Mouse (Mus musculus) heart, embryonic 10.5 days (tissue): ENCODE measurements at regions not wholly inside any gene's neighbourhood (a gene's known extent, or its start where the extent isn't known, plus 50 kb on each side); places are given as distances from the start of the nearest gene placed in this dataset.

Experiments
- DNase-seq: peaks from one replicate; pipeline ENCODE4 v3.0.0-alpha.2; 2017; ENCODE audit warnings: low spot score
- H3K27ac ChIP-seq: fragments of 300-500 bp; sonication (generic); 2 replicates; pipeline ENCODE4 v1.5.1; 2016; ENCODE audit warnings: mild to moderate bottlenecking
- H3K27me3 ChIP-seq: fragments of 300-500 bp; sonication (generic); 2 replicates; pipeline ENCODE4 v1.6.1; 2016; ENCODE audit warnings: mild to moderate bottlenecking; ENCODE audit not compliant: poor library complexity, insufficient read depth, severe bottlenecking
- H3K36me3 ChIP-seq: fragments of 300-500 bp; sonication (generic); 2 replicates; pipeline ENCODE4 v1.6.1; 2016; ENCODE audit warnings: mild to moderate bottlenecking, moderate library complexity
- H3K4me1 ChIP-seq: fragments of 300-500 bp; sonication (generic); 2 replicates; pipeline ENCODE4 v1.6.1; 2016; ENCODE audit warnings: mild to moderate bottlenecking
- H3K4me3 ChIP-seq: fragments of 300-500 bp; sonication (generic); 2 replicates; pipeline ENCODE4 v1.5.1; 2016; ENCODE audit warnings: mild to moderate bottlenecking, moderate library complexity
- H3K9me3 ChIP-seq: fragments of 300-500 bp; sonication (generic); 2 replicates; pipeline ENCODE4 v1.6.1; 2016; ENCODE audit warnings: mild to moderate bottlenecking, moderate library complexity
- WGBS: fragments of 180-500 bp; shearing (Covaris S2); methylation state at CpG from one replicate; pipeline ENCODE4 v1.1.7; 2016; 5-methylcytosine and 5-hydroxymethylcytosine counted together

GRCm38 (mm10) chr5:132606216-132606615, 63.1 kb upstream of the Auts2 start:
- Histone ChIP-seq H3K36me3 (no peaks in the 10 kb centered on the region), H3K4me1 (no peaks in the 10 kb centered on the region), H3K4me3 (no peak overlapping the region), H3K9me3 (no peaks in the 10 kb centered on the region), H3K27ac (no peak overlapping the region), H3K27me3 (peaks cover 5% of the 10 kb centered on the region; the same call in 1 of the 2 replicates)
- WGBS = 67% methylated on average over 6 of the region's 6 CpGs
- no peak for DNase-seq

- H3K9me3 ChIP-seq = no peaks in the 10 kb centered on the region
- H3K27me3 ChIP-seq = no peaks in the 10 kb centered on the region; the same call in 1 of the 2 replicates
- 62% methylated on average over 6 of the region's 6 CpGs for WGBS
- no peaks in the 10 kb centered on the region for H3K4me1 ChIP-seq
- no peak overlapping the region for H3K27ac ChIP-seq
- H3K4me3 ChIP-seq = no peak overlapping the region
- H3K36me3 ChIP-seq = no peaks in the 10 kb centered on the region
- DNase-seq = no peak
These were observed 51.7 kb upstream of the Auts2 start for GRCm38 (mm10) chr5:132594796-132595195.
